Mouse (Mus musculus): Measurements from ENCODE around the gene Cadps2.

Gene Cadps2

GRCm38 (mm10) chr6:23252196-23253135, 586.8 kb downstream of the Cadps2 start:
- DNase-seq (ENCODE audit: low spot score) = no peak

- DNase-seq (ENCODE audit: low spot score) = no peak
Measured at GRCm38 (mm10) chr6:23251431-23251830, 587.8 kb downstream of the Cadps2 start.

GRCm38 (mm10) chr6:23250288-23250955, 588.8 kb downstream of the Cadps2 start:
- DNase-seq (ENCODE audit: low spot score) = no peak

- DNase-seq (ENCODE audit: low spot score) = no peak
Measured at GRCm38 (mm10) chr6:23249616-23250287, 589.5 kb downstream of the Cadps2 start.

- no peak for DNase-seq (ENCODE audit: low spot score)
Measured at GRCm38 (mm10) chr6:23249053-23249401, 590.2 kb downstream of the Cadps2 start.

GRCm38 (mm10) chr6:23248313-23249052, 590.7 kb downstream of the Cadps2 start, which contains the start of gene Fezf1:
TSS of gene Fezf1 (minus strand) at chr6:23248362.
- no peak for DNase-seq (ENCODE audit: low spot score)

- no peak for DNase-seq (ENCODE audit: low spot score)
Measured at GRCm38 (mm10) chr6:23247512-23248312, 591.5 kb downstream of the Cadps2 start.

- DNase-seq (ENCODE audit: low spot score) = no peak
Measured at GRCm38 (mm10) chr6:23246790-23247511, 592.3 kb downstream of the Cadps2 start.

GRCm38 (mm10) chr6:23246061-23246789, 593.0 kb downstream of the Cadps2 start:
- no peak for DNase-seq (ENCODE audit: low spot score)

- DNase-seq (ENCODE audit: low spot score) = no peak
Measured at GRCm38 (mm10) chr6:23245545-23246011, 593.6 kb downstream of the Cadps2 start.

GRCm38 (mm10) chr6:23245121-23245520, 594.1 kb downstream of the Cadps2 start:
- DNase-seq (ENCODE audit: low spot score) = no peak

GRCm38 (mm10) chr6:23243821-23244760, 595.1 kb downstream of the Cadps2 start:
- DNase-seq (ENCODE audit: low spot score) = no peak

All from adipocyte (in vitro differentiated cells).